Mouse (Mus musculus) stomach, postnatal 0 days (tissue): ENCODE measurements at regions not wholly inside any gene's neighbourhood (a gene's known extent, or its start where the extent isn't known, plus 50 kb on each side); places are given as distances from the start of the nearest gene placed in this dataset.

Source experiments
- CTCF ChIP-seq: IDR thresholded peaks from 2 replicates; pipeline ENCODE4 v1.5.1; 2016; ENCODE audit warnings: antibody characterized with exemption, low read depth, mild to moderate bottlenecking, moderate library complexity
- EP300 ChIP-seq: optimal IDR thresholded peaks from 2 replicates; pipeline ENCODE3; 2016; ENCODE audit warnings: antibody characterized with exemption

GRCm38 (mm10) chr5:39348680-39349079, 406.6 kb downstream of the Hs3st1 start:
- TF ChIP-seq CTCF: no peak
- no peak for TF ChIP-seq EP300
